Mouse (Mus musculus) heart, embryonic 14.5 days (tissue): ENCODE results near the gene Tnfaip3. TPM values are rescaled to one million over a fixed set of nuclear protein-coding genes. Genes with fewer than 3 reads are reported as not detected.

ENCODE experiments used
- ATAC-seq: fragments of 200-750 bp; cut with Nextera tagmentation; 2 replicates; pipeline ENCODE4 v1.8.0; 2017; ENCODE audit warnings: low read depth, moderate TSS enrichment; ENCODE audit not compliant: insufficient number of reproducible peaks, insufficient read depth, low FRiP score
- H3K27ac ChIP-seq, 2 experiments: fragments of 200-500 bp in 1 of 2; fragments of 300-500 bp in 1 of 2; sonication (generic) in 1 of 2; replicated peaks in 1 of 2; 2 replicates each; pipeline ENCODE4 v1.5.1; 2012 to 2014; ENCODE audit warnings: low read depth in 2 of 2, low read length in 2 of 2, control low read depth in 1 of 2, mild to moderate bottlenecking in 1 of 2, mixed read lengths in 1 of 2; ENCODE audit not compliant: control insufficient read depth in 1 of 2, insufficient read depth in 1 of 2
- H3K27me3 ChIP-seq: fragments of 300-500 bp; sonication (generic); 2 replicates; pipeline ENCODE4 v1.6.1; 2014; ENCODE audit warnings: mild to moderate bottlenecking, low read length, control low read depth; ENCODE audit not compliant: control insufficient read depth, insufficient read depth
- H3K36me3 ChIP-seq: fragments of 300-500 bp; sonication (generic); 2 replicates; pipeline ENCODE4 v1.6.1; 2014; ENCODE audit warnings: mild to moderate bottlenecking, control low read depth, low read length, mixed read lengths; ENCODE audit not compliant: control insufficient read depth, insufficient read depth
- H3K4me1 ChIP-seq, 2 experiments: fragments of 200-500 bp in 1 of 2; fragments of 300-500 bp in 1 of 2; sonication (generic) in 1 of 2; 2 replicates each; pipeline ENCODE4 v1.6.1; 2012 to 2014; ENCODE audit warnings: low read length in 2 of 2, control low read depth in 1 of 2, mixed read lengths in 1 of 2; ENCODE audit not compliant: control insufficient read depth in 2 of 2, insufficient read depth in 2 of 2
- H3K4me2 ChIP-seq: fragments of 300-500 bp; sonication (generic); 2 replicates; pipeline ENCODE4 v1.6.1; 2014; ENCODE audit warnings: mild to moderate bottlenecking, low read length
- H3K4me3 ChIP-seq, 2 experiments: fragments of 200-500 bp in 1 of 2; fragments of 300-500 bp in 1 of 2; sonication (generic) in 1 of 2; 2 replicates each; pipeline ENCODE4 v1.5.1; 2012 to 2014; ENCODE audit warnings: low read length in 2 of 2, mild to moderate bottlenecking in 2 of 2, control low read depth in 1 of 2, low read depth in 1 of 2, moderate library complexity in 1 of 2; ENCODE audit not compliant: control insufficient read depth in 1 of 2, insufficient read depth in 1 of 2
- H3K9ac ChIP-seq: fragments of 300-500 bp; sonication (generic); 2 replicates; pipeline ENCODE4 v1.6.1; 2014; ENCODE audit warnings: mild to moderate bottlenecking, low read length
- H3K9me3 ChIP-seq: fragments of 300-500 bp; sonication (generic); 2 replicates; pipeline ENCODE4 v1.6.1; 2016; ENCODE audit warnings: low read length, control low read depth; ENCODE audit not compliant: control insufficient read depth
- WGBS: fragments of 180-500 bp; shearing (Covaris S2); extraction: QIAGEN DNeasy Blood & Tissue Kit; methylation state at CpG from one replicate; pipeline ENCODE4 v1.1.7; 2014; 5-methylcytosine and 5-hydroxymethylcytosine counted together
- polyA plus RNA-seq: library from polyadenylated mRNA; unstranded; fragments of >200 nt; fragmentation: Nextera tagmentation; extraction: Ambion mirVana; gene quantifications from 2 replicates; pipeline ENCODE4 v1.2.1, GENCODE M21; 2014

The Tnfaip3 gene
- polyA plus RNA-seq, 1 experiment from 2014 or later: 2.6 TPM

DNA sequence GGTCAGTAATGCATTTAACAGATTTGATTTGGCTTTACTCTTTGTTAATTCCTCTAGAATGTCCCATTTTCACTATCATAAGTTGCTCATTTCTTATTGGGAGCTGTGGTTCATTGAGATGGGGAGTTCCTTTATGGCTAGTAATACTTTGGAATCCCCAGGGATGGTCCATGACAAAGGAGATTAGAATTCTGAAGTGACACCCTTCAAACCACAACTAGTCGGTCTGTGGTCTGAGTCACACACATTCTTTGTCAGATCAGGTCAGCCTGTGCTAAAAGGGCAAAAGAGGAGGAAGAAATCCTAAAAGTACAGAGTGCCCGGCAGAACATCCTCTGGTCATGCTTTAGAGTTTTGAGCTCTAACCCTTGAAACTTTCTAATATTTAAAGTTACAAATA is 30.5 kb upstream of the Tnfaip3 start:
- Histone ChIP-seq H3K36me3 (no peaks in the 10 kb centered on the region), H3K9me3 (no peaks in the 10 kb centered on the region), H3K27ac (no peak overlapping the region), H3K27me3 (no peaks in the 10 kb centered on the region), H3K4me2 (no peak overlapping the region), H3K9ac (no peak overlapping the region), H3K4me1 (no peaks in the 10 kb centered on the region), H3K4me3 (no peak overlapping the region)
- ATAC-seq: no peak
- WGBS: 41% methylated on average over 2 of the region's 2 CpGs

DNA sequence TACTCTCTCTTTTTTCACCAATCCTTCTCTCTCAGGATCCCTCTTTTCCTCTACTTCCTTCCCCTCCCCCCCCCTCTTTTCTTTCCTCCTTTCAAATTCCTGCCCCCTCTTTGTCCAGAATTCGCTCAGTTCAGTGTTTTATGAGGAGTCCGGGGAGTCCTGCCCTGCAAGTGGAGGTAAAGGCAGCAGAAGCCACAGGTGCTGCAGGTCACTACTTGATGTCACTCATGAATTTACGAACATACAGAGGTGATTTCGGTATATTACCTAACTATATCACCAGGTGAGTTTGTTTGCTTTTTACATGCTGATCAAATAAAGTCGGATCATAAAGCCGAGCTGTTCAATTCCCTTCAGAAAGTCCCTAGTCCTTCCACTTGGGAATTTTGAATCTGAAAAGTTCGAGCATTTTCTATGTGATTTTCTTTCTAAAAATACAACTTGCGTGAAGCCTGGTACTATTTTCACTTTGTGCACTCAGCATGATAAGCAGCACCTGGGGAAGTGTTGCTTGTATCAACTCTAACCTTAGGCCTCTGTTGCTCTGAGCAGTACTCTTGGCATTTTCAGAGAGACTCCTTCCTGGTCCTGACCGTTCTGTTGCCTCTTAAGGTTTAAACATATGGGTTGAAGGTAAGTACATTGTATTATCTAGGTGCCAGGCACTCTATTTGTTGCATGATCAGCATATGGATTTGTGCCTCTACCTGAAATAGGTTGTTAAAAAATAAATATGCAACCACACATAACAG is 29.5 kb upstream of the Tnfaip3 start:
- Histone ChIP-seq H3K4me1 (no peaks in the 10 kb centered on the region), H3K9ac (no peak overlapping the region), H3K9me3 (no peaks in the 10 kb centered on the region), H3K27me3 (no peaks in the 10 kb centered on the region), H3K27ac (no peak overlapping the region), H3K4me2 (no peak overlapping the region), H3K4me3 (no peak overlapping the region), H3K36me3 (no peaks in the 10 kb centered on the region)
- ATAC-seq: no peak
- WGBS: 80% methylated on average over 9 of the region's 9 CpGs

DNA sequence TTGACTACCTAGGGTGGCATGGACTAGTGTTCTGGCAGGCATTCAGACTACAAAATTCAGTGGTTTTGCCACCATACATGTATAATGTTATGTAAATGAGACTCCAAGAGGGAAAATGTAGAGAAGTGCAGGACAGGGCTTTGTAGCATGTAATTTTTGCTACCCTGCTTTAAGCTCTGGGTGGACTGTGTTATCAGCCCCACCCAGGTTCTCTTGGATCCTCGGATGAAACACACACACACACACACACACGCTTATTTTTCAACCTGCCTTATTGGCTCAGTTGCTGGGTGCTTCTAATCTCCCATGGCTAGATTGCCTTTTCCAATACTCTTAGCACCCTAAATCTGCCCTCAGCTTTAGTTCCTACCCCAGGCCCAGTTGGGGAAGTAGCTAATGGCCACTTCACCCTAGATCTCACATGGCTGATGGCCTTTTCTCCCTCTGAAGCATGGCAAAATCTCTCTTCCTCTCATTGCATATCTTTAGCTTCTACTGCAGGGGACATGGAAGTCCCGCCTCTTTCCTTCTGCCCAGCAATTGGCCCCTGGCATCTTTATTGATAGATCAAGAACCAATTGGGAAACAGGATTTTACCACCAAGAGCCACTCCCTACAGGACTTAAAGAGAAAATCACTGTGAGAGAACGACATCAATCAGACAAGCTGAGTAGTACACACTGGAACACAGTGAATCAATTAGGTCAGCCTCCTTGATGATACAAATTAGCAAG is 28.2 kb upstream of the Tnfaip3 start:
- no peaks in the 10 kb centered on the region for H3K4me1 ChIP-seq
- H3K9me3 ChIP-seq: no peaks in the 10 kb centered on the region
- H3K36me3 ChIP-seq: no peaks in the 10 kb centered on the region
- no peak overlapping the region for H3K4me2 ChIP-seq
- no peak for ATAC-seq
- H3K4me3 ChIP-seq: no peak overlapping the region
- WGBS: 65% methylated on average over 4 of the region's 4 CpGs
- no peak overlapping the region for H3K27ac ChIP-seq
- H3K9ac ChIP-seq: no peak overlapping the region
- no peaks in the 10 kb centered on the region for H3K27me3 ChIP-seq

DNA sequence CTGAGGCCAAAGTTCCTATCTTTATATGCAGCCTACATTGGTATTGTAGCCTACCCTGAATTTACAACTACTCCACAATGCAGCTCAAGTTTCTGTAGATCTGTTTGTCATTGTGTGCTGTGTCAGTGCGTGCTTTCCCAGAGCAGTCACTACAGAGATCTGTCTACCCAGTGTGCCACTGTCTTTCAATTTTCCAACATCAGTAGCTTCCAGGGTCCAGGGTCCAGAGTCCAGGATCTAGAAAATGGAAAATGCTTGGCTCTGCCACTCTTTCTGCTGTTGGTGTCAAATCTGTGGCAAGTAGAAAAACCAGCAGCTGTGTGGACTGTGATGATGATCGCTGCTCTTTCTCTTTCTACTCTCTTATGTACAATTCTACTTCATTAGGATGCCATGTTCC is 24.7 kb upstream of the Tnfaip3 start:
- no peaks in the 10 kb centered on the region for H3K9me3 ChIP-seq
- WGBS: 82% methylated on average over 2 of the region's 2 CpGs
- no peak for ATAC-seq

DNA sequence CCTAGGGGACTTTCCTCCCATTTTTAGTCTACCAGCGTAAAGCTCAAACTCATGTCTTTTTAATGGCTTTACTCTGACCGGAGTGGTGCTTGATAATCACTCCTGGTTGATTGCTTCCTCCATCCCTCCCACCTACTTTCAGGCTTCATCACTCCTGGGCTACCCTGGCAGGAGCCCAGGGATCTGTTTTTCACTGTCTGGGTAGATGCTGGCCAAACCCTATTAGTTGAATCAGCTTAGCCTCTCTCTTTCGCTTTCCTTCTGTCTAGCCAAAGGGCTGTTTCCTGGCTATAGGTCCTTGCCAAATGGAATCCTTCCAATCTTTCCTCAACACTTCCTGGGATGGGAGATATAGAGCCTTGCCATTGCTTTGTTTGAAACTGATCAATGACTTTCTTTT is 19.3 kb upstream of the Tnfaip3 start:
- H3K9me3 ChIP-seq: no peaks in the 10 kb centered on the region
- no peak overlapping the region for H3K27ac ChIP-seq
- no peaks in the 10 kb centered on the region for H3K27me3 ChIP-seq
- no peak overlapping the region for H3K4me2 ChIP-seq
- H3K9ac ChIP-seq: no peak overlapping the region
- peaks cover 6% of the 10 kb centered on the region in 2 experiments; a peak in 3 of 4 replicates for H3K4me1 ChIP-seq
- no peak for ATAC-seq
- H3K4me3 ChIP-seq: no peak overlapping the region
- H3K36me3 ChIP-seq: no peaks in the 10 kb centered on the region
- 30% methylated on average over 3 of the region's 3 CpGs for WGBS

More for the DNA sequence above, 24.7 kb upstream of the Tnfaip3 start:
- H3K36me3 ChIP-seq: no peaks in the 10 kb centered on the region
- no peaks in the 10 kb centered on the region for H3K27me3 ChIP-seq
- H3K4me3 ChIP-seq: no peak overlapping the region
- H3K9ac ChIP-seq: no peak overlapping the region
- no peak overlapping the region for H3K4me2 ChIP-seq
- H3K4me1 ChIP-seq: no peaks in the 10 kb centered on the region
- no peak overlapping the region for H3K27ac ChIP-seq

DNA sequence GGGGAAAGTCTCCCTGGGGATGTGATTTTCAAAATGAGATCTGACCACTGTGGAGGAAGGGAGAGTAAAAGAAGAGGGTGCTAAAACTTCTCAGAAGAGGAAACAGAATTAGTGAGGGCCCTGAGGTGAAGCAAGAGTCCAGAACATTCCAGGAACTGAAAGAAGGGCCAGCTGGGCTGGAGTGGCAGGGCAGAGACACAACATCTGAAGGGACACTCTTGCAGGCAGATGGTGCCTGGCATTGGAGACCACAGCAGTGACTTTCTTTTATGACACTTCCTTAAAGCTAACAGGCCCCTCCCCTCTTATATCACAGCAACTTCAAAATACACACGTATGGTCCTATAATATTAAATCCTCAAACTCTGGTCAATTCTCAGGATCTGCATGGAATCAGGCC is 18.2 kb upstream of the Tnfaip3 start:
- H3K27ac ChIP-seq: no peak overlapping the region
- H3K9ac ChIP-seq: no peak overlapping the region
- H3K4me2 ChIP-seq: no peak overlapping the region
- peaks cover 6% of the 10 kb centered on the region in 2 experiments; a peak in 3 of 4 replicates for H3K4me1 ChIP-seq
- H3K4me3 ChIP-seq: no peak overlapping the region
- no peak for ATAC-seq
- H3K27me3 ChIP-seq: no peaks in the 10 kb centered on the region
- H3K9me3 ChIP-seq: no peaks in the 10 kb centered on the region
- 82% methylated on average over 1 of the region's 1 CpGs for WGBS
- no peaks in the 10 kb centered on the region for H3K36me3 ChIP-seq

DNA sequence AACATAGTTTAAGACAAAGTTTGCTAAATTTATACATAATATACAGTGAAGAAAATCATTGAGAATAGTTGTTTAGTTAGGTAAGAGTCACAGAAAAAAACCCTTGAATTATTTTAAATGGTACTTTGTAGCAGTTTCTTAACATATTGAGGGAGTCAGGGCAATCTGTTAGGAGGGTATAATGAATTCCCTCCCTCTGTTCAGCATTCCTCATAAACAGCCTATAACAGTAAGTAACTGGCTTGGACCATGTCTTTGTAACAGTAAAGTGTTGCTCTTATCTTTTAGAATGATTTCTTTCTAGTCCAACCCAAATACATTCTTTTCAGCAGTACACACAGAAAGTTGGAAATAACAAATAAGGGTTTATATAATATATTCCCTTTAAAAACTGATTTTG is 16.4 kb upstream of the Tnfaip3 start:
- Histone ChIP-seq H3K4me3 (no peak overlapping the region), H3K27me3 (no peaks in the 10 kb centered on the region), H3K9ac (no peak overlapping the region), H3K4me2 (no peak overlapping the region), H3K36me3 (no peaks in the 10 kb centered on the region), H3K9me3 (no peaks in the 10 kb centered on the region), H3K4me1 (peaks cover 6% of the 10 kb centered on the region in 2 experiments; a peak in 3 of 4 replicates), H3K27ac (no peak overlapping the region)
- ATAC-seq: no peak
